Mouse (Mus musculus): ENCODE measurements at regions not wholly inside any gene's neighbourhood (a gene's known extent, or its start where the extent isn't known, plus 50 kb on each side); places are given as distances from the start of the nearest gene placed in this dataset.
A peak's percentile ranks its signal among the peaks of the same experiment; 100 is the strongest.

- 87% methylated on average over 9 of the region's 9 CpGs for WGBS
- no peaks in the 10 kb centered on the region for H3K4me1 ChIP-seq (ENCODE audit: insufficient read depth)
- no peaks in the 10 kb centered on the region for H3K27me3 ChIP-seq (ENCODE audit: insufficient read depth, low read length)
- ATAC-seq (ENCODE audit: insufficient read depth) = no peak
- no peak overlapping the region for H3K4me3 ChIP-seq (ENCODE audit: low read depth, low read length)
- H3K36me3 ChIP-seq (ENCODE audit: insufficient read depth) = no peaks in the 10 kb centered on the region
- no peak overlapping the region for H3K4me2 ChIP-seq
- no peak overlapping the region for H3K27ac ChIP-seq (ENCODE audit: low read depth)
- H3K9ac ChIP-seq = no peak overlapping the region
- DNase-seq = no peak
- no peaks in the 10 kb centered on the region for H3K9me3 ChIP-seq (ENCODE audit: low read depth, low read length)
- TF ChIP-seq CTCF (IDR thresholded peaks at IDR 0.05; ENCODE audit: low read depth) = no peak
These were observed 75.3 kb upstream of the Igfbp7 start for GRCm38 (mm10) chr5:77483053-77483717.

GRCm38 (mm10) chr5:77481811-77482210 lies 74.0 kb upstream of the Igfbp7 start:
- Histone ChIP-seq H3K4me1 (ENCODE audit: insufficient read depth) (no peaks in the 10 kb centered on the region), H3K27me3 (ENCODE audit: insufficient read depth, low read length) (no peaks in the 10 kb centered on the region), H3K4me3 (ENCODE audit: low read depth, low read length) (no peak overlapping the region), H3K9me3 (ENCODE audit: low read depth, low read length) (no peaks in the 10 kb centered on the region), H3K4me2 (no peak overlapping the region), H3K27ac (ENCODE audit: low read depth) (no peak overlapping the region), H3K36me3 (ENCODE audit: insufficient read depth) (no peaks in the 10 kb centered on the region), H3K9ac (no peak overlapping the region)
- ATAC-seq (ENCODE audit: insufficient read depth) = no peak
- DNase-seq = no peak
- 50% methylated on average over 1 of the region's 1 CpGs for WGBS
- no peak for TF ChIP-seq CTCF (IDR thresholded peaks at IDR 0.05; ENCODE audit: low read depth)

GRCm38 (mm10) chr5:77477794-77478193 lies 70.0 kb upstream of the Igfbp7 start:
- TF ChIP-seq CTCF (IDR thresholded peaks at IDR 0.05; ENCODE audit: low read depth) = no peak
- ATAC-seq (ENCODE audit: insufficient read depth) = no peak
- Histone ChIP-seq H3K4me2 (no peak overlapping the region), H3K27me3 (ENCODE audit: insufficient read depth, low read length) (no peaks in the 10 kb centered on the region), H3K4me1 (ENCODE audit: insufficient read depth) (no peaks in the 10 kb centered on the region), H3K9me3 (ENCODE audit: low read depth, low read length) (no peaks in the 10 kb centered on the region), H3K9ac (no peak overlapping the region), H3K4me3 (ENCODE audit: low read depth, low read length) (no peak overlapping the region), H3K27ac (ENCODE audit: low read depth) (no peak overlapping the region), H3K36me3 (ENCODE audit: insufficient read depth) (no peaks in the 10 kb centered on the region)
- 52% methylated on average over 9 of the region's 9 CpGs for whole genome bisulfite sequencing
- no peak for DNase-seq

GRCm38 (mm10) chr5:77473896-77474486 lies 66.2 kb upstream of the Igfbp7 start:
- H3K4me1 ChIP-seq (ENCODE audit: insufficient read depth) = no peaks in the 10 kb centered on the region
- H3K4me3 ChIP-seq (ENCODE audit: low read depth, low read length) = no peak overlapping the region
- H3K9me3 ChIP-seq (ENCODE audit: low read depth, low read length) = no peaks in the 10 kb centered on the region
- no peak for DNase-seq
- TF ChIP-seq CTCF (IDR thresholded peaks at IDR 0.05; ENCODE audit: low read depth) = no peak
- no peak overlapping the region for H3K4me2 ChIP-seq
- H3K27ac ChIP-seq (ENCODE audit: low read depth) = no peak overlapping the region
- no peak for ATAC-seq (ENCODE audit: insufficient read depth)
- no peak overlapping the region for H3K9ac ChIP-seq
- H3K36me3 ChIP-seq (ENCODE audit: insufficient read depth) = no peaks in the 10 kb centered on the region
- WGBS = 76% methylated on average over 8 of the region's 8 CpGs
- no peaks in the 10 kb centered on the region for H3K27me3 ChIP-seq (ENCODE audit: insufficient read depth, low read length)

GRCm38 (mm10) chr5:77469236-77469766 lies 61.5 kb upstream of the Igfbp7 start:
- no peak overlapping the region for H3K4me3 ChIP-seq (ENCODE audit: low read depth, low read length)
- H3K27ac ChIP-seq (ENCODE audit: low read depth) = no peak overlapping the region
- DNase-seq = peak; percentile 52
- H3K9me3 ChIP-seq (ENCODE audit: low read depth, low read length) = no peaks in the 10 kb centered on the region
- no peak overlapping the region for H3K9ac ChIP-seq
- 52% methylated on average over 15 of the region's 15 CpGs for WGBS
- TF ChIP-seq CTCF (IDR thresholded peaks at IDR 0.05; ENCODE audit: low read depth) = no peak
- 0 out of 2 replicates have a peak, but pooled peaks cover 4% of the 10 kb centered on the region for H3K4me1 ChIP-seq (ENCODE audit: insufficient read depth)
- H3K27me3 ChIP-seq (ENCODE audit: insufficient read depth, low read length) = no peaks in the 10 kb centered on the region
- no peak for ATAC-seq (ENCODE audit: insufficient read depth)
- no peaks in the 10 kb centered on the region for H3K36me3 ChIP-seq (ENCODE audit: insufficient read depth)
- no peak overlapping the region for H3K4me2 ChIP-seq

GRCm38 (mm10) chr5:77468467-77468866 lies 60.6 kb upstream of the Igfbp7 start:
- Histone ChIP-seq H3K9ac (no peak overlapping the region), H3K4me1 (ENCODE audit: insufficient read depth) (0 out of 2 replicates have a peak, but pooled peaks cover 4% of the 10 kb centered on the region), H3K27me3 (ENCODE audit: insufficient read depth, low read length) (no peaks in the 10 kb centered on the region), H3K27ac (ENCODE audit: low read depth) (no peak overlapping the region), H3K4me3 (ENCODE audit: low read depth, low read length) (no peak overlapping the region), H3K9me3 (ENCODE audit: low read depth, low read length) (no peaks in the 10 kb centered on the region), H3K36me3 (ENCODE audit: insufficient read depth) (no peaks in the 10 kb centered on the region), H3K4me2 (no peak overlapping the region)
- DNase-seq (peak; percentile 64), ATAC-seq (ENCODE audit: insufficient read depth) (no peak)
- peak; percentile 79 for TF ChIP-seq CTCF (IDR thresholded peaks at IDR 0.05; ENCODE audit: low read depth)
- 66% methylated on average over 15 of the region's 15 CpGs for WGBS

- Histone ChIP-seq H3K27me3 (ENCODE audit: insufficient read depth, low read length) (no peaks in the 10 kb centered on the region), H3K9ac (no peak overlapping the region), H3K4me2 (no peak overlapping the region), H3K4me1 (ENCODE audit: insufficient read depth) (0 out of 2 replicates have a peak, but pooled peaks cover 4% of the 10 kb centered on the region), H3K4me3 (ENCODE audit: low read depth, low read length) (no peak overlapping the region), H3K9me3 (ENCODE audit: low read depth, low read length) (no peaks in the 10 kb centered on the region), H3K36me3 (ENCODE audit: insufficient read depth) (no peaks in the 10 kb centered on the region), H3K27ac (ENCODE audit: low read depth) (no peak overlapping the region)
- DNase-seq = peak; percentile 65
- WGBS = 55% methylated on average over 19 of the region's 19 CpGs
- ATAC-seq (ENCODE audit: insufficient read depth) = no peak
- peak; percentile 68 for TF ChIP-seq CTCF (IDR thresholded peaks at IDR 0.05; ENCODE audit: low read depth)
These were observed 57.2 kb upstream of the Igfbp7 start for GRCm38 (mm10) chr5:77464851-77465548.
